9 mouse cellular contexts compared by ENCODE assay signal in the genomic region with DNA sequence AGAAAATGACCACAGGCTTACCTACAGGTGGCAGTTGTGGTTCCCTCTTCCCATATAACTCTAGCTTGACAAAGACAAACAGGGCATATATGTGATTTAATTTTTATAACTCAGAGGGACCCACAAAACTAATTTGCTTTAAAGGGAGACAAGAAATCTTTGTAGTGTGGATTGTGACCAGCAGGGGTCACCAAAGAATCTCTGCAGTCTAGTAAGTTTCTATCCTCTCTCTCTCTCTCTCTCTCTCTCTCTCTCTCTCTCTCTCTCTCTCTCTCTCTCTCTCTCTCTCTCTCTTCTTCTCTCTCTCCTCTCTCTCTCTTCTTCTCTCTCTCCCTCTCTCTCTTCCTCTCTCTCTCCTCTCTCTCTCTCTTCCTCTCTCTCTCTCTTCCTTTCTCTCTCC. TPM values are rescaled to one million over a fixed set of nuclear protein-coding genes. Genes with fewer than 3 reads are reported as not detected.
DNase-seq lines count a peak whose midpoint lies in the region; ATAC-seq and TF ChIP-seq lines count a peak whose summit lies in the region.
"Had no signal": no experiment of that assay in that cellular context is flagged by ENCODE, and none has a peak within 500 bp of the region (broad histone marks: within the 10 kb centered on the region; RNA-seq: fewer than 3 reads in every experiment).

No protein-coding gene starts in this region.

- ATAC-seq in forebrain, postnatal 0 days: no peak
- ATAC-seq in forebrain, embryonic 16.5 days: no peak
- ATAC-seq in midbrain, embryonic 14.5 days (ENCODE audit: low FRiP score, low TSS enrichment): no peak
- ATAC-seq in midbrain, embryonic 16.5 days: no peak

- peak; percentile 58 for DNase-seq in forebrain, postnatal 0 days
- peak; percentile 72 for DNase-seq in midbrain, embryonic 14.5 days
- DNase-seq in c-Kit-positive CD71-positive TER-119-positive erythroid progenitor cells, embryonic 14.5 days (ENCODE audit: low spot score): peak; percentile 22
- DNase-seq in layer of hippocampus, adult 2 months (ENCODE audit: low spot score in 2 of 2): peak; percentile 41 to 64
- peak; percentile 53 for DNase-seq in retina, postnatal 1 day
- no peak for DNase-seq in neural tube, embryonic 10.5 days (ENCODE audit: extremely low spot score, low spot score)

- no peaks in the 10 kb centered on the region for H3K9me3 ChIP-seq in forebrain, postnatal 0 days (ENCODE audit: low read length)
- H3K9me3 ChIP-seq in forebrain, embryonic 16.5 days (ENCODE audit: control insufficient read depth, low read length): no peaks in the 10 kb centered on the region
- H3K9me3 ChIP-seq in midbrain, embryonic 14.5 days (ENCODE audit: control insufficient read depth, low read length): no peaks in the 10 kb centered on the region
- no peaks in the 10 kb centered on the region for H3K9me3 ChIP-seq in midbrain, embryonic 16.5 days (replicated peaks; ENCODE audit: control insufficient read depth, low read length, poor library complexity, severe bottlenecking)

- no peaks in the 10 kb centered on the region for H3K36me3 ChIP-seq in forebrain, postnatal 0 days (ENCODE audit: insufficient read depth)
- no peaks in the 10 kb centered on the region for H3K36me3 ChIP-seq in forebrain, embryonic 16.5 days (ENCODE audit: control insufficient read depth, insufficient read depth)
- H3K36me3 ChIP-seq in midbrain, embryonic 14.5 days (ENCODE audit: control insufficient read depth, insufficient read depth, low read length): no peaks in the 10 kb centered on the region
- H3K36me3 ChIP-seq in midbrain, embryonic 16.5 days (ENCODE audit: control insufficient read depth, insufficient read depth, low read length): no peaks in the 10 kb centered on the region

- no peak overlapping the region for H3K4me2 ChIP-seq in forebrain, postnatal 0 days (ENCODE audit: low read depth)
- no peak overlapping the region for H3K4me2 ChIP-seq in forebrain, embryonic 16.5 days (ENCODE audit: low read length)
- no peak overlapping the region for H3K4me2 ChIP-seq in midbrain, embryonic 14.5 days (ENCODE audit: low read length)
- H3K4me2 ChIP-seq in midbrain, embryonic 16.5 days (ENCODE audit: low read length): no peak overlapping the region

- H3K27ac ChIP-seq in forebrain, postnatal 0 days (ENCODE audit: low read depth, low read length): no peak overlapping the region
- H3K27ac ChIP-seq in forebrain, embryonic 16.5 days (ENCODE audit: low read length): no peak overlapping the region
- no peak overlapping the region for H3K27ac ChIP-seq in midbrain, embryonic 14.5 days (replicated peaks; ENCODE audit: low read depth, low read length)
- no peak overlapping the region for H3K27ac ChIP-seq in midbrain, embryonic 16.5 days (ENCODE audit: low read length)
- peak overlapping the region; percentile 14; the same call in 1 of the 2 replicates for H3K27ac ChIP-seq in layer of hippocampus, adult 2 months

- peak; percentile 53 for TF ChIP-seq CTCF in forebrain, postnatal 0 days (IDR thresholded peaks at IDR 0.05; ENCODE audit: low read depth)
- peak; percentile 72 for TF ChIP-seq CTCF in layer of hippocampus, adult 2 months (conservative IDR thresholded peaks at IDR 0.05)

- 0 out of 2 replicates have a peak, but pooled peaks cover 3% of the 10 kb centered on the region for H3K4me1 ChIP-seq in forebrain, postnatal 0 days (ENCODE audit: insufficient read depth)
- no peaks in the 10 kb centered on the region for H3K4me1 ChIP-seq in forebrain, embryonic 16.5 days (replicated peaks; ENCODE audit: control insufficient read depth, insufficient read depth, low read length)
- no peaks in the 10 kb centered on the region for H3K4me1 ChIP-seq in midbrain, embryonic 14.5 days (ENCODE audit: control insufficient read depth, insufficient read depth, low read length)
- no peaks in the 10 kb centered on the region for H3K4me1 ChIP-seq in midbrain, embryonic 16.5 days (ENCODE audit: control insufficient read depth, insufficient read depth, low read length)

- H3K9ac ChIP-seq in forebrain, postnatal 0 days: no peak overlapping the region
- no peak overlapping the region for H3K9ac ChIP-seq in forebrain, embryonic 16.5 days (replicated peaks; ENCODE audit: low read depth, low read length)
- H3K9ac ChIP-seq in midbrain, embryonic 14.5 days (replicated peaks; ENCODE audit: low read length): no peak overlapping the region
- H3K9ac ChIP-seq in midbrain, embryonic 16.5 days (ENCODE audit: low read depth, low read length): no peak overlapping the region

- no peak overlapping the region for H3K4me3 ChIP-seq in forebrain, postnatal 0 days (ENCODE audit: low read depth, low read length)
- H3K4me3 ChIP-seq in forebrain, embryonic 16.5 days (replicated peaks; ENCODE audit: low read length): no peak overlapping the region
- H3K4me3 ChIP-seq in midbrain, embryonic 14.5 days (replicated peaks; ENCODE audit: low read depth, low read length): no peak overlapping the region
- H3K4me3 ChIP-seq in midbrain, embryonic 16.5 days (ENCODE audit: low read depth, low read length): no peak overlapping the region
- no peak overlapping the region for H3K4me3 ChIP-seq in layer of hippocampus, adult 2 months

- no peaks in the 10 kb centered on the region for H3K27me3 ChIP-seq in forebrain, postnatal 0 days (ENCODE audit: insufficient read depth, low read length)
- no peaks in the 10 kb centered on the region for H3K27me3 ChIP-seq in forebrain, embryonic 16.5 days (replicated peaks; ENCODE audit: control insufficient read depth, insufficient read depth, low read length)
- H3K27me3 ChIP-seq in midbrain, embryonic 14.5 days (ENCODE audit: control insufficient read depth, insufficient read depth, low read length): no peaks in the 10 kb centered on the region
- H3K27me3 ChIP-seq in midbrain, embryonic 16.5 days (ENCODE audit: control insufficient read depth, insufficient read depth, low read depth, low read length): no peaks in the 10 kb centered on the region

RNA-seq across cellular contexts. Expression of a gene that starts 53.5 kb away (rescaled TPM):
- not detected in 2 replicates for total RNA-seq in forebrain, postnatal 0 days (2014; rRNA removed)
- polyA plus RNA-seq in forebrain, postnatal 0 days (2015; fragmentation: Nextera tagmentation; extraction: Ambion mirVana): not detected in 2 replicates
- not detected in 2 replicates for polyA plus RNA-seq in forebrain, embryonic 16.5 days (2015; fragmentation: Nextera tagmentation; extraction: Ambion mirVana)
- polyA plus RNA-seq in midbrain, embryonic 14.5 days (2014; fragmentation: Nextera tagmentation; extraction: Ambion mirVana): not detected in 2 replicates
- not detected in 2 replicates for polyA plus RNA-seq in midbrain, embryonic 16.5 days (2015; fragmentation: Nextera tagmentation; extraction: Ambion mirVana)
- not detected for total RNA-seq in layer of hippocampus, adult 2 months (2021)
- polyA plus RNA-seq: heart, embryonic 14.5 days had no signal
